Mouse (Mus musculus) kidney, postnatal 0 days (tissue): ENCODE measurements around the gene Pomgnt1. TPM values are rescaled to one million over a fixed set of nuclear protein-coding genes. Genes with fewer than 3 reads are reported as not detected.

ENCODE experiments used
- ATAC-seq: fragments of 200-750 bp; cut with Nextera tagmentation; replicated peaks from 2 replicates; pipeline ENCODE4 v1.8.0; 2017; ENCODE audit warnings: low read depth, moderate number of reproducible peaks, moderate TSS enrichment, moderate library complexity; ENCODE audit not compliant: low FRiP score
- DNase-seq: peaks from one replicate; pipeline ENCODE4 v3.0.0-alpha.2; 2016; ENCODE audit warnings: low spot score
- H3K27ac ChIP-seq: fragments of 300-500 bp; sonication (generic); 2 replicates; pipeline ENCODE4 v1.5.1; 2014; ENCODE audit warnings: mild to moderate bottlenecking
- H3K27me3 ChIP-seq: fragments of 300-500 bp; sonication (generic); 2 replicates; pipeline ENCODE4 v1.6.1; 2014; ENCODE audit warnings: low read length, mixed read lengths; ENCODE audit not compliant: insufficient read depth
- H3K36me3 ChIP-seq: fragments of 300-500 bp; sonication (generic); 2 replicates; pipeline ENCODE4 v1.6.1; 2014; ENCODE audit warnings: low read length, mixed read lengths; ENCODE audit not compliant: insufficient read depth
- H3K4me1 ChIP-seq: fragments of 300-500 bp; sonication (generic); replicated peaks from 2 replicates; pipeline ENCODE4 v1.6.1; 2014; ENCODE audit warnings: antibody characterized with exemption, low read length, mixed read lengths; ENCODE audit not compliant: insufficient read depth
- H3K4me2 ChIP-seq: fragments of 300-500 bp; sonication (generic); 2 replicates; pipeline ENCODE4 v1.6.1; 2014; ENCODE audit warnings: mild to moderate bottlenecking, low read length, moderate library complexity, mixed read lengths
- H3K4me3 ChIP-seq: fragments of 300-500 bp; sonication (generic); replicated peaks from 2 replicates; pipeline ENCODE4 v1.5.1; 2014; ENCODE audit warnings: low read depth, low read length
- H3K9ac ChIP-seq: fragments of 300-500 bp; sonication (generic); 2 replicates; pipeline ENCODE4 v1.6.1; 2014; ENCODE audit warnings: low read depth, low read length
- H3K9me3 ChIP-seq: fragments of 300-500 bp; sonication (generic); replicated peaks from 2 replicates; pipeline ENCODE4 v1.6.1; 2016; ENCODE audit warnings: low read length, inconsistent platforms, mixed read lengths
- CTCF ChIP-seq: IDR thresholded peaks from 2 replicates; pipeline ENCODE4 v1.5.1; 2016; ENCODE audit warnings: antibody characterized with exemption, low read depth, mild to moderate bottlenecking, moderate library complexity
- WGBS: fragments of 180-500 bp; shearing (Covaris S2); extraction: QIAGEN DNeasy Blood & Tissue Kit; methylation state at CpG from one replicate; pipeline ENCODE4 v1.1.7; 2014; 5-methylcytosine and 5-hydroxymethylcytosine counted together
- polyA plus RNA-seq: library from polyadenylated mRNA; unstranded; fragments of >200 nt; fragmentation: Nextera tagmentation; extraction: Ambion mirVana; gene quantifications from 2 replicates; pipeline ENCODE4 v1.2.1, GENCODE M21; 2015

Pomgnt1 gene
- polyA plus RNA-seq, 1 experiment from 2014 or later: 52.2 TPM

GRCm38 (mm10) chr4:116192286-116192835 lies 68.7 kb downstream of the Pomgnt1 start:
- Histone ChIP-seq H3K4me2 (no peak overlapping the region), H3K27me3 (no peaks in the 10 kb centered on the region), H3K27ac (no peak overlapping the region), H3K4me3 (no peak overlapping the region), H3K36me3 (no peaks in the 10 kb centered on the region), H3K4me1 (no peaks in the 10 kb centered on the region), H3K9me3 (no peaks in the 10 kb centered on the region), H3K9ac (no peak overlapping the region)
- DNase-seq (peak; percentile 46), ATAC-seq (no peak)
- WGBS: 26% methylated on average over 4 of the region's 4 CpGs
- TF ChIP-seq CTCF: no peak

- H3K27ac ChIP-seq: no peak overlapping the region
- DNase-seq: no peak
- no peaks in the 10 kb centered on the region for H3K36me3 ChIP-seq
- no peaks in the 10 kb centered on the region for H3K27me3 ChIP-seq
- no peak overlapping the region for H3K9ac ChIP-seq
- TF ChIP-seq CTCF: no peak
- no peak overlapping the region for H3K4me3 ChIP-seq
- no peak for ATAC-seq
- H3K4me1 ChIP-seq: no peaks in the 10 kb centered on the region
- no peaks in the 10 kb centered on the region for H3K9me3 ChIP-seq
- 71% methylated on average over 9 of the region's 9 CpGs for WGBS
- no peak overlapping the region for H3K4me2 ChIP-seq
These were observed 70.1 kb downstream of the Pomgnt1 start for GRCm38 (mm10) chr4:116193583-116194383.

GRCm38 (mm10) chr4:116198422-116198821 lies 74.8 kb downstream of the Pomgnt1 start:
- no peak for DNase-seq

GRCm38 (mm10) chr4:116204422-116204821 lies 80.8 kb downstream of the Pomgnt1 start:
- Histone ChIP-seq H3K9me3 (no peaks in the 10 kb centered on the region), H3K27me3 (no peaks in the 10 kb centered on the region), H3K36me3 (no peaks in the 10 kb centered on the region), H3K4me2 (no peak overlapping the region), H3K9ac (no peak overlapping the region), H3K4me3 (no peak overlapping the region), H3K27ac (no peak overlapping the region), H3K4me1 (no peaks in the 10 kb centered on the region)
- no peak for DNase-seq
- WGBS: 60% methylated on average over 3 of the region's 3 CpGs
- TF ChIP-seq CTCF: no peak
- ATAC-seq: no peak

More at GRCm38 (mm10) chr4:116198422-116198821, 74.8 kb downstream of the Pomgnt1 start:
- Histone ChIP-seq H3K4me1 (no peaks in the 10 kb centered on the region), H3K27me3 (no peaks in the 10 kb centered on the region), H3K9me3 (no peaks in the 10 kb centered on the region), H3K4me3 (no peak overlapping the region), H3K36me3 (no peaks in the 10 kb centered on the region), H3K27ac (no peak overlapping the region), H3K9ac (no peak overlapping the region), H3K4me2 (no peak overlapping the region)
- 77% methylated on average over 2 of the region's 2 CpGs for WGBS
- TF ChIP-seq CTCF: peak; percentile 48
- no peak for ATAC-seq

- H3K4me2 ChIP-seq: no peak overlapping the region
- no peaks in the 10 kb centered on the region for H3K27me3 ChIP-seq
- no peaks in the 10 kb centered on the region for H3K4me1 ChIP-seq
- H3K9ac ChIP-seq: no peak overlapping the region
- H3K27ac ChIP-seq: no peak overlapping the region
- H3K9me3 ChIP-seq: no peaks in the 10 kb centered on the region
- H3K36me3 ChIP-seq: no peaks in the 10 kb centered on the region
- H3K4me3 ChIP-seq: no peak overlapping the region
- no peak for ATAC-seq
- 66% methylated on average over 4 of the region's 4 CpGs for WGBS
- TF ChIP-seq CTCF: no peak
- DNase-seq: no peak
These were observed 82.9 kb downstream of the Pomgnt1 start for GRCm38 (mm10) chr4:116206531-116206930.

- no peaks in the 10 kb centered on the region for H3K27me3 ChIP-seq
- no peaks in the 10 kb centered on the region for H3K4me1 ChIP-seq
- H3K4me3 ChIP-seq: no peak overlapping the region
- no peak overlapping the region for H3K9ac ChIP-seq
- TF ChIP-seq CTCF: no peak
- H3K27ac ChIP-seq: no peak overlapping the region
- 78% methylated on average over 1 of the region's 1 CpGs for WGBS
- H3K9me3 ChIP-seq: no peaks in the 10 kb centered on the region
- no peak overlapping the region for H3K4me2 ChIP-seq
- ATAC-seq (no peak), DNase-seq (no peak)
- no peaks in the 10 kb centered on the region for H3K36me3 ChIP-seq
These were observed 85.3 kb downstream of the Pomgnt1 start for GRCm38 (mm10) chr4:116208891-116209290.

Other genes starting within 250 kb of the Pomgnt1 start
- gene Kncn, start 239.4 kb upstream of the Pomgnt1 start, polyA plus RNA-seq: 0.05 and 0.09 TPM in 2 replicates
- not detected in 2 replicates for gene 6430628N08Rik, start 233.2 kb upstream of the Pomgnt1 start, polyA plus RNA-seq
- gene Dmbx1, start 183.9 kb upstream of the Pomgnt1 start, polyA plus RNA-seq: not detected in 2 replicates
- gene Faah, start 105.9 kb upstream of the Pomgnt1 start, polyA plus RNA-seq: 13.8 and 16.9 TPM in 2 replicates
- 18.7 and 22.2 TPM in 2 replicates for gene Nsun4, start 70.0 kb upstream of the Pomgnt1 start, polyA plus RNA-seq
- gene Uqcrh, start 48.8 kb upstream of the Pomgnt1 start, polyA plus RNA-seq: 825 and 954 TPM in 2 replicates
- 62.6 and 65.1 TPM in 2 replicates for gene Lrrc41, start 48.6 kb upstream of the Pomgnt1 start, polyA plus RNA-seq
- 10.4 and 13.5 TPM in 2 replicates for gene Rad54l, start 150 bp upstream of the Pomgnt1 start, polyA plus RNA-seq
- gene Lurap1, start 27.5 kb downstream of the Pomgnt1 start, polyA plus RNA-seq: 4.5 and 4.9 TPM in 2 replicates
- 16.5 and 20.0 TPM in 2 replicates for gene Tspan1, start 43.8 kb downstream of the Pomgnt1 start, polyA plus RNA-seq
- gene 1700042G07Rik, start 49.5 kb downstream of the Pomgnt1 start, polyA plus RNA-seq: not detected in 2 replicates
- gene Gm49337, start 49.5 kb downstream of the Pomgnt1 start, polyA plus RNA-seq: not detected in 2 replicates
- gene Pik3r3, start 97.8 kb downstream of the Pomgnt1 start, polyA plus RNA-seq: 13.9 and 18.6 TPM in 2 replicates